Mouse (Mus musculus) hematopoietic stem cell, adult 5-6 weeks (primary cell): ENCODE measurements around the gene Cd37. TPM values are rescaled to one million over a fixed set of nuclear protein-coding genes. Genes with fewer than 3 reads are reported as not detected.

Experiments used
- ATAC-seq, 2 experiments: fragments of 125-278 bp in 1 of 2; replicated peaks in 1 of 2; 2 replicates each; pipeline ENCODE4 v1.8.0; 2016 to 2017; ENCODE audit warnings: inconsistent platforms in 2 of 2, mild to moderate bottlenecking in 2 of 2, moderate number of reproducible peaks in 2 of 2, low read depth in 1 of 2, moderate TSS enrichment in 1 of 2; ENCODE audit not compliant: low FRiP score in 2 of 2, poor library complexity in 2 of 2, severe bottlenecking in 2 of 2, insufficient read depth in 1 of 2, low TSS enrichment in 1 of 2
- total RNA-seq: library from RNA; stranded (forward); fragments of 172-1452, 232-1000 nt; gene quantifications from 2 replicates; pipeline ENCODE4 v1.2.3, GENCODE M21; 2017

The Cd37 gene
- total RNA-seq, 1 experiment from 2014 or later, result 76.4 TPM

GRCm38 (mm10) chr7:45237747-45238699 lies 892 bp downstream of the Cd37 start:
- peak in 1 of 2 experiments; percentile 11; a peak in 3 of 4 replicates for ATAC-seq

GRCm38 (mm10) chr7:45235656-45236180 lies 3.2 kb downstream of the Cd37 start:
- ATAC-seq, result no peak

- no peak for ATAC-seq
Measured at GRCm38 (mm10) chr7:45234922-45235571, 3.9 kb downstream of the Cd37 start.

GRCm38 (mm10) chr7:45234333-45234841 lies 4.5 kb downstream of the Cd37 start:
- ATAC-seq, result no peak

GRCm38 (mm10) chr7:45233580-45234332 lies 5.2 kb downstream of the Cd37 start:
- peak; percentile 7 to 40; a peak in 2 of 4 replicates for ATAC-seq

- ATAC-seq, result no peak
Measured at GRCm38 (mm10) chr7:45232716-45233465, 6.0 kb downstream of the Cd37 start.

GRCm38 (mm10) chr7:45231941-45232340 lies 7.0 kb downstream of the Cd37 start:
- no peak for ATAC-seq

- ATAC-seq, result no peak
Measured at GRCm38 (mm10) chr7:45231192-45231591, 7.7 kb downstream of the Cd37 start.

- no peak for ATAC-seq
Measured at GRCm38 (mm10) chr7:45229459-45230203, 9.3 kb downstream of the Cd37 start.

- ATAC-seq, result no peak
Measured at GRCm38 (mm10) chr7:45229046-45229445, 9.9 kb downstream of the Cd37 start.

- ATAC-seq, result no peak
Measured at GRCm38 (mm10) chr7:45228548-45228947, 10.4 kb downstream of the Cd37 start.

- no peak for ATAC-seq
Measured at GRCm38 (mm10) chr7:45226421-45226820, 12.5 kb downstream of the Cd37 start.

GRCm38 (mm10) chr7:45224826-45225225 lies 14.1 kb downstream of the Cd37 start:
- ATAC-seq, result no peak

- ATAC-seq, result no peak
Measured at GRCm38 (mm10) chr7:45221680-45222079, 17.2 kb downstream of the Cd37 start.

GRCm38 (mm10) chr7:45216442-45217183 lies 22.3 kb downstream of the Cd37 start:
- peak in 1 of 2 experiments; percentile 19; a peak in 2 of 4 replicates for ATAC-seq
